Mouse (Mus musculus): Measurements from ENCODE around the gene H1fx. TPM values are rescaled to one million over a fixed set of nuclear protein-coding genes. Genes with fewer than 3 reads are reported as not detected.

The H1fx gene
- 49.4 and 70.4 TPM in 2 replicates for polyA plus RNA-seq (2015; fragmentation: Nextera tagmentation; extraction: Ambion mirVana)

DNA sequence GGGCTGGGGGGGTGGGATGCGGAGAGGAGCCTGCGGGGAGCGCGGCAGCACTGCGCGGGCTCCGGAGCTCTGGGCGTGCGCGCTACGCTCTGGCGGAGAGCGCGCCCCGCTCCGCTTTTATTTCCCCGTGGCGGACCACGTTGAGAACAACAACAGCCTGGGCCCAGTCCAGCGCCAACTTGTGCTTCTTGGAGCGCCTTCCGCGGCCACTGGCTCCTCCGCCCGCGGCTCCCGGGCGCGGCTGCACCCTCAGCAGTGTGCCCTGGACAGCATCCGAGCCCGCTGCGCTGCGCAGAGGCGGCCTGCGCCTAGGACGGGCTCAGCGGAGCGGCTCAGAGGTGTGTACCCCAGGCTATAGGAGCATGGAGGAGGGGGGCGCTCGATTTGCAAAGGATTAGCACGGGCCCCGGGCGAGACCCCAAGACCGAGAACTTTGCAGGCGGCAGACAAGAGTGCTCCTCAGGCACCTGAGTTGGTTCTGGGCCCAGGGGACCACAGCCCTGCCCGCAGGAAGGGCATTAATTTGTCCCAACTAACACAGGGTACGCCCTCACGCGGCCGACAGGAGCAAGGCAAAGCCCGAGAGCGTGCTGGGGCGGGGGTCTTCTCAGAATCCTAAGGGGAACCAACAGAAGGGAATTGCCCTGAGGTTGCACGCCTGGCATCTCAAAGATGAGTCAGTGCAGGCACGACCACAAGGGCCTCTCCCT, at the start of gene H1fx:
Gene H1fx, minus strand, starts transcription at position 91 of the 710 bp plus-strand sequence.

Small RNA genes within 50 kb of the gene (microRNA-seq; reads per million reads assigned to microRNA genes)
- gene Gm47286 (ENCODE audit: borderline replicate concordance, insufficient number of aligned reads), result 1.1 reads per million

Other genes starting within 250 kb of the H1fx start
- gene Gp9, start 203.6 kb downstream of the H1fx start, polyA plus RNA-seq (2015; fragmentation: Nextera tagmentation; extraction: Ambion mirVana), result 2.2 and 3.0 TPM in 2 replicates
- 13.7 and 15.6 TPM in 2 replicates for gene Rab43, start 169.5 kb downstream of the H1fx start, polyA plus RNA-seq (2015; fragmentation: Nextera tagmentation; extraction: Ambion mirVana)
- gene Gm45140, start 145.8 kb downstream of the H1fx start, polyA plus RNA-seq (2015; fragmentation: Nextera tagmentation; extraction: Ambion mirVana), result 2.2 and 2.6 TPM in 2 replicates
- 29.0 and 34.7 TPM in 2 replicates for gene Isy1, start 142.8 kb downstream of the H1fx start, polyA plus RNA-seq (2015; fragmentation: Nextera tagmentation; extraction: Ambion mirVana)
- 1,034 and 1,061 TPM in 2 replicates for gene Cnbp, start 130.5 kb downstream of the H1fx start, polyA plus RNA-seq (2015; fragmentation: Nextera tagmentation; extraction: Ambion mirVana)
- gene Copg1, start 93.8 kb downstream of the H1fx start, polyA plus RNA-seq (2015; fragmentation: Nextera tagmentation; extraction: Ambion mirVana), result 66.7 and 84.6 TPM in 2 replicates
- 21.0 and 29.1 TPM in 2 replicates for gene Hmces, start 67.7 kb downstream of the H1fx start, polyA plus RNA-seq (2015; fragmentation: Nextera tagmentation; extraction: Ambion mirVana)
- 190 and 234 TPM in 2 replicates for gene Rab7, start 63.6 kb upstream of the H1fx start, polyA plus RNA-seq (2015; fragmentation: Nextera tagmentation; extraction: Ambion mirVana)
- 145 and 207 TPM in 2 replicates for gene Rpn1, start 102.8 kb upstream of the H1fx start, polyA plus RNA-seq (2015; fragmentation: Nextera tagmentation; extraction: Ambion mirVana)
- 84.7 and 125 TPM in 2 replicates for gene Gata2, start 212.3 kb upstream of the H1fx start, polyA plus RNA-seq (2015; fragmentation: Nextera tagmentation; extraction: Ambion mirVana)
- not detected in 2 replicates for gene Dnajb8, start 240.6 kb upstream of the H1fx start, polyA plus RNA-seq (2015; fragmentation: Nextera tagmentation; extraction: Ambion mirVana)